Mouse (Mus musculus) megakaryocyte, adult 5-6 weeks (primary cell): Measurements from ENCODE around the gene Glrx5. TPM values are rescaled to one million over a fixed set of nuclear protein-coding genes. Genes with fewer than 3 reads are reported as not detected.

Experiments
- ATAC-seq: 2 replicates; pipeline ENCODE4 v1.8.0; 2016; ENCODE audit warnings: mild to moderate bottlenecking, inconsistent platforms; ENCODE audit not compliant: poor library complexity, severe bottlenecking
- total RNA-seq, 2 experiments: library from RNA; stranded (forward) in 1 of 2; stranded (reverse) in 1 of 2; fragments of 153-499, 151-499 nt in 1 of 2; fragments of 221-1000, 200-1000 nt in 1 of 2; gene quantifications; 2 replicates each; pipeline versions ENCODE4 v1.2.3 to v1.2.4; 2015 to 2017

The Glrx5 gene
- total RNA-seq (2015) (24.8 and 35.1 TPM in 2 replicates), total RNA-seq (2017) (10.0 and 10.7 TPM in 2 replicates)

- ATAC-seq, result peak; percentile 81
These were observed at the start of gene Glrx5 for GRCm38 (mm10) chr12:105032147-105032831. Glrx5 (plus strand) TSS chr12:105032688.

GRCm38 (mm10) chr12:104983476-104983875, 49.0 kb upstream of the Glrx5 start:
- peak; percentile 61 for ATAC-seq

- 0 out of 2 replicates have a peak, but pooled peaks have one; percentile 41 for ATAC-seq
These were observed 47.4 kb upstream of the Glrx5 start for GRCm38 (mm10) chr12:104985088-104985487.

- no peak for ATAC-seq
These were observed 46.5 kb upstream of the Glrx5 start for GRCm38 (mm10) chr12:104986001-104986400.

GRCm38 (mm10) chr12:104986781-104987180, 45.7 kb upstream of the Glrx5 start:
- ATAC-seq, result no peak

GRCm38 (mm10) chr12:104987936-104988335, 44.6 kb upstream of the Glrx5 start:
- no peak for ATAC-seq

- ATAC-seq, result peak; percentile 85
These were observed 41.6 kb upstream of the Glrx5 start for GRCm38 (mm10) chr12:104990741-104991454.

- ATAC-seq, result peak; percentile 49
These were observed 40.3 kb upstream of the Glrx5 start for GRCm38 (mm10) chr12:104992123-104992741.

GRCm38 (mm10) chr12:104992838-104993237, 39.6 kb upstream of the Glrx5 start:
- no peak for ATAC-seq

GRCm38 (mm10) chr12:104995259-104995876, 37.1 kb upstream of the Glrx5 start:
- peak; percentile 11 for ATAC-seq

GRCm38 (mm10) chr12:104996012-104996728, 36.3 kb upstream of the Glrx5 start:
- ATAC-seq, result no peak

GRCm38 (mm10) chr12:104997159-104997558, 35.3 kb upstream of the Glrx5 start:
- no peak for ATAC-seq

- peak; percentile 26 for ATAC-seq
These were observed 34.7 kb upstream of the Glrx5 start for GRCm38 (mm10) chr12:104997641-104998293.

- ATAC-seq, result no peak
These were observed 33.9 kb upstream of the Glrx5 start for GRCm38 (mm10) chr12:104998541-104998940.

GRCm38 (mm10) chr12:104999171-104999570, 33.3 kb upstream of the Glrx5 start:
- ATAC-seq, result 0 out of 2 replicates have a peak, but pooled peaks have one; percentile 2

GRCm38 (mm10) chr12:105000487-105001283, 31.8 kb upstream of the Glrx5 start:
- ATAC-seq, result peak; percentile 70

- ATAC-seq, result no peak
These were observed 31.2 kb upstream of the Glrx5 start for GRCm38 (mm10) chr12:105001317-105001716.

GRCm38 (mm10) chr12:105002340-105003132, 30.0 kb upstream of the Glrx5 start:
- no peak for ATAC-seq
